Mouse (Mus musculus) C2C12 (cell line): Measurements from ENCODE around the gene Zzz3.

Source experiments
- CTCF ChIP-seq: IDR thresholded peaks from one replicate; pipeline ENCODE4 v1.5.1; 2011; ENCODE audit not compliant: control insufficient read depth, insufficient read depth, insufficient read length
- FOSL1 ChIP-seq: IDR thresholded peaks from one replicate; pipeline ENCODE4 v1.8.0; 2011; ENCODE audit warnings: mild to moderate bottlenecking, low read length; ENCODE audit not compliant: poor library complexity, insufficient read depth, severe bottlenecking

DNA sequence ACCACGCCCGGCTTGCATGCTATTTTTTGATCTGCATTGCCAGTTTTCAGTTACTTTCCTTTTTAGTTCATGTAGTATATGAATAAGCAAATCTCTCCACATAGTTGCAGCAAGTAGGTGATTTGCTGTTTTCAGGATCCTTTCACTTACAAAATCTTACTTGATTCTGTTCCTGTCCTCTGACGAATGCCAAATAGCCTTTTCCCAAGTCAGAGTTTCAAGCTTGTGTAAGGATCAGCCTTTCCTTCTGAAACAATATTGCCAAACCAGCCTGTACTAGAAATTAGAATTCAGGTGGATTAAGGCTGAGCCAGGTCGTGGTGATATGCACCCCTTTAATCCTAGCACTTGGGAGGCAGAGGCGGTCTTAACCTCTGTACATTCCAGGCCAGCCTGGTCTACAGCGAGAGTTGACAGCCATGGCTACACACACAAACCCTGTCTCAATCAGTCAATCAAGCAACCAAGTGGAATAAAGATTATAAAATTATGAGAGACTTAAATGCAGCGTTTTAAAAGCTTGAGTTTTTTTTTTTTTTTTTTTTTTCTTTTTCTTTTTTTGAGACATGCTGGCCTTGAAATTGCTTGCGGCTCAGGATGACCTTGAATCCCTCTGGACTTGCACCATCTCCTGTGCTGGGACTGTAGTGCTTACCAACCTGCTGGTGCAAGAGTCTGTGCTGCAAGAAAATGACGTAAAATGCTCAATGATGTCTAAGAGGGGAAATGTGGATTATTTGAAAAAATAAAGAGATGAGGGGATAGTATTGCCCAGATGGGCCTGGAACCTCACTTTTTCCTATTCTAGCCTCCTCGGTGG is 47.1 kb upstream of the Zzz3 start:
- TF ChIP-seq CTCF (no peak), FOSL1 (no peak)
